Mouse (Mus musculus) c-Kit-positive CD71-negative TER-119-negative erythroid progenitor cells, embryonic 14.5 days (primary cell): Measurements from ENCODE around the gene Ufsp2.

Experiments
- DNase-seq: peaks from one replicate; pipeline ENCODE4 v3.0.0-alpha.2; 2013; ENCODE audit warnings: low read depth

Ufsp2 gene

GRCm38 (mm10) chr8:45975126-45975836 is at the start of gene Ufsp2, which contains the start of gene 1700029J07Rik:
Gene Ufsp2, plus strand, starts transcription at chr8:45975528.
Gene 1700029J07Rik, minus strand, starts transcription at chr8:45975252.
- peak; percentile 95 for DNase-seq

- DNase-seq, result peak; percentile 82
Observed at GRCm38 (mm10) chr8:45934582-45935014, 40.7 kb upstream of the Ufsp2 start, which contains the start of gene Ccdc110. Gene Ccdc110, plus strand, starts transcription at chr8:45934619.

DNA sequence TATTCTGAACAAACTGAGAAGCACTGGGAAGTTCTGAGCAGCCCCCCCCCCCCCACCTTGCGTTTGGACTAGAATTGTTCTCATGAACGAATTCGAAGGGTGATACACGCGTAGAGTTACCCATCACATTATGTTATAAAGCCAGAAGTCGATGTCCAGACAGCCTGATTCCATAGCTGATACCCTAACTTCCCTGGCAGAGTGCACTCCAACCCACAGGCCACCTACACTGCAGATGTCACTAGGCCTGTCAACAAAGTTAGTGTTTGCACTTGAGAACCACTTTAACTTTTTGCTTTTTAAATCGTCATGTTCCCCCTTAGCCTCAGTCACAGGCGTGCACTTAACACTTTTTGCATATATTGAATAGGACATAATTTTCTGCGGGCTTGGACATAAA is 38.3 kb upstream of the Ufsp2 start:
- DNase-seq, result no peak

DNA sequence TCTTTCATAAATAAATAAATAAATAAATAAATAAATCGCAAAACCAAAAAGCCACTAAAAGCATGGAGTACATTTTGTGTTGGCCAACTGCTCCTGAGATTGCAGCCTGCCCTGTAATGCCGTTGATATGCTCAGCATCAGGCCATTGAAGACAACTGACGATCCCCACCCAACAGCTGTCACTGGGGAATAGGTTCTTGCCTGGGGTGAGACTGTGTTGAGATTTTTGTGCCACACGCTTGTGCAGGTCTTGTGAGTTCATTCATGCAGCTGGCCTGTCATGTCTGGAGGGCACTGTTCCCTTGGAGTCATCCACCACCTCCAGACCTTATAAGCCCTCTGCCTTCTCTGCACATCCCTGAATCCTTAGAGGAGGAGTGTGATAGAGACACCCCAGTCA is 29.0 kb upstream of the Ufsp2 start:
- DNase-seq, result no peak

DNA sequence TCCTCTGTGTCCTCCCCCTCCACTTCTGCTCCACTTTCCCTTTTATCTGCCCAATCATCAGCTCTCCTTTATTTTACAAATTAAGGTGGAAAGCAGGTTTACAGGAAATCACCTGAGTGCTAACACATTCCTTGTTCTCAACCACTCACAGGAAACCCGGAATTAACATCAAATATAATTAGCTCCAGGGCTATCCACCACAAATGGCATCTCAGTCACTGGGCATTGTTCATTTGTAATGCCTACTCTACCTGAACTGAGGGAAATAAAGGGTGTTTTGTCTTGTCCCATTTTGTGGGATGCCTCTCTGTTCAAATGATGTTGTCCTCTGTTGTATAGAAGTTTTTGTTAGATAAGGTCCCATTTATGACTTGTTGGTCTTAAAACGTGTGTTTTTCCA is 24.7 kb upstream of the Ufsp2 start:
- no peak for DNase-seq

DNA sequence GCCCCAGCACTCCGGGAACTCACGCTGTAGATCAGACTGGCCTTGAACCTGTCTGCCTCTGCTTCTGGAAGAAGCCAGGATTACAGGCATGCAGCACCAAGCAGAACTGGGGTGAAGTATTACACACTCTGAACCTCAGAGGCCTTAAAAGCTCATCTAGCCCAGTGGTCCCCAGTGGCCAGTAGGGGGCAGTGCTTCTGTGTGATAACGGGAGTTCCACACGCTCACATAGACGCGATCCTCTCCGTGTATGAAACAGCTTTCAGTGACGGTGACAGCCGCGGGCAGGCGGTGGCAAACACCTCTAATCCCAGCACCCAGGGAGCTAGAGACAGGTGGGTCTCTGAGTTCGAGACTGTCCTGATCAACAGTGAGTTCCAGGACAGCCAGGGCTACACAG is 4.4 kb upstream of the Ufsp2 start:
- DNase-seq, result no peak

DNA sequence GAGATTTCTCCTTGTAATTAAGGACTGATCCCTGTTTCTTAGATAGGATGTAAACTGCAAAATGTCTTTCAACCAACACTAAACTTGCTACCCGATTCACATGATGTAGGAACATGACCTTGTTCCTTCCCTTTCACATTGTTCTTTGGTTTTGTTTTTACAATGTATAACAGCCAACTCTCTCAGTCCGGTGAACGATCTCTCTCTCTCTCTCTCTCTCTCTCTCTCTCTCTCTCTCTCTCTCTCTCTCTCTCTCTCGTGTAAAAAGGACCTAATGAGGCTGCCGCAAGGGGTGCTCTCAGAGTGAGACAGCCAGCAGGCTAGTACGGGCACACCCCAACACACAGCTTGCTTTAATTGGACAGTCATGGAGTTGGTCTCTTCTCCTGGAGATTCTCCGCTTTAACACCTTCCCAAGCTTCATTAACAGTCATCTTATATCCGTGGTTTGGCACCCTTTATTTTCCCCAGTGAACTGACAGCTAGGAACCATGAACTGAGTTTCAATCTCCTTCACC is 1.3 kb upstream of the Ufsp2 start:
- no peak for DNase-seq

GRCm38 (mm10) chr8:45975837-45976468 is 625 bp downstream of the Ufsp2 start:
- DNase-seq, result no peak

DNA sequence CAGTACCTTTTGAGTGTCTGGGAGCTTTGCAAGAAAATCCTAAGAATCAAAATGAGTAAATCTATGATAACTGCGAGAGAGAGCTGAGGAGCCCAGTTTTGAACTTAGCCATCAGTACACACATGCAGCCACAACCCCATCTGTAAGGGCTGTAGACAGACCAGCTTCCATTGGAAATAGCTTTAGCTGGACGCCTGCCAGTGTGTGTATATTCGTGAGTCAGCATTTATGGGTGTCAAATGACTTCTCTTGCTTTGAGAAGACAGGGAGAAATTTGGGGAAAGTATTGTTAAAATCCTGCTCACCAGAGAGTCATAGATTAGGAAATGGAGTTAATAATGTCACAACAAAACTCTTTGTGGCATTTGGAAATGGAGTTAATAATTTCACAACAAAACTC is 11.3 kb downstream of the Ufsp2 start:
- no peak for DNase-seq

DNA sequence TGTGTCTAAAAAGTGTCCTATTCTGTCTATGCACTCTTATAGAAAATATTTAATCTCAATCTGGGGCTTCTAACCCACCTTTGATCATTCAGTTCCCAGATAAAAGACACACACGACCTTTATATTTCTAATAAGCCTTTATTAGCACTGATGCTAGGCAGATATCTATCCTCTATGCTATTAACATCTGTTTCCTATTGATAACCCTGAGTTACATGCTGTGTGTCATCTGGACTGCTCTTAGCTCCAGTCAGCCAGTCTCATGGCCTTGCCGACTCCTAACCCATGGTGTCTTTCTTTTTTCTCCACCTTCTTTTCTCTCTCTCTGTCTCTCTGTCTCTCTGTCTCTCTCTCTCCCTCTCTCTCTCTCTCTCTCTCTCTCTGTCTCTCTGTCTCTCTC is 12.9 kb downstream of the Ufsp2 start:
- no peak for DNase-seq

GRCm38 (mm10) chr8:45990631-45991310 is 15.4 kb downstream of the Ufsp2 start:
- no peak for DNase-seq

DNA sequence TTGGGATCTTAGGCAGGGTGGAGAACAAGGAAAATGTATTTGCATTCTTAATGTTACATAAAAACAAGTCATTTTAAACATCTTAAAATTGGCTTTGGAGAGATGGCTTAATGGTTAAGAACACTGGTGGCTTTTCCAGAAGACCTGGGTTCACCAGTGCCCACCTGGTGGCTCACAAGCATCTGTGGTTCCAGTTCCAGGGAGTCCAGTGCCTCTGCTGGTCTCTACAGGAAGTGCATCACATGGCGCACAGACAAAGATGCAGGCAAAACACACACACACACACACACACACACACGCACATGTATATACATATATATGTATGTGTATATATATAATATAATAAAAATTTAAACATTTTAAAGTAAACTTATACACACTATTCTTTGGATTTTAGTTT is 18.8 kb downstream of the Ufsp2 start:
- DNase-seq, result no peak

GRCm38 (mm10) chr8:45995576-45995975 is 20.2 kb downstream of the Ufsp2 start:
- no peak for DNase-seq

- DNase-seq, result no peak
Observed at GRCm38 (mm10) chr8:45998228-45998627, 22.9 kb downstream of the Ufsp2 start.

DNA sequence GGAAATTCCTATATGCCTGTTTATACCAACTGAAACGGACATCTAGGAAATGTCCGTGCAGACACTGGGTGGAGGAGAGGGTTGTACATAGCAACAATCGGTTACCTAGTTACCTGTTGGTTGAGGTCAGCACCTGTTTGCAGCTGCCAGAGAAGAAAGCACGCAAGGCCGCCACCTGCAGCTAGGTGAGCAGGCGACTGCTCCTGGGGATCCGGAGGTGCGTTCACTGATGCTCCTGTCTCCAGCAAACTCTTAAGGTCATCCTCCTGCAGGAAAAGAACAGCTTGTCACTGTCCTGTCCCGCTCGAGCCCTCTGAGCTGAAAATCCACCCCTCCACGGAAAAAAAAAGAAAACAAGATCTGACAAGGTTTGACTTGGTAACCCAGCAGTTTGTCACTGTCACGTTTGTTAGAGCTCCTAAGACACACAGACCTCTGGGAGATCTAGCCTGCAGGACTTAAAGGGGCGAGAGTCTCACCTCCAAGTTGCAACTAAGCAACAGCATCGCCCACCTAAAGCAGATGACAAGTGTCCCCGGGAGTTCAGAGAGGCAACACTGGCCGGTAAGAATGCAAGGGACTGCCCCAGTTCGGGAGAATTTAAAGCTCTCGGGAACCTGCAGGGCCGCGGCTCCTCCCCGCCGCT is 23.9 kb downstream of the Ufsp2 start, which contains the start of gene Lrp2bp:
Gene Lrp2bp (plus strand): TSS at position 166 of the 646 bp plus-strand sequence.
- no peak for DNase-seq

- peak; percentile 95 for DNase-seq
Observed at GRCm38 (mm10) chr8:45999784-46000705, 24.7 kb downstream of the Ufsp2 start.

- DNase-seq, result no peak
Observed at GRCm38 (mm10) chr8:46005596-46005995, 30.3 kb downstream of the Ufsp2 start, which contains the start of gene Ankrd37. Gene Ankrd37, minus strand, starts transcription at chr8:46005707.

GRCm38 (mm10) chr8:46007050-46007672 is 31.8 kb downstream of the Ufsp2 start:
- DNase-seq, result no peak

GRCm38 (mm10) chr8:46010306-46010705 is 35.0 kb downstream of the Ufsp2 start:
- DNase-seq, result no peak
